Mouse (Mus musculus): Measurements from ENCODE around the gene Rin3.

DNA sequence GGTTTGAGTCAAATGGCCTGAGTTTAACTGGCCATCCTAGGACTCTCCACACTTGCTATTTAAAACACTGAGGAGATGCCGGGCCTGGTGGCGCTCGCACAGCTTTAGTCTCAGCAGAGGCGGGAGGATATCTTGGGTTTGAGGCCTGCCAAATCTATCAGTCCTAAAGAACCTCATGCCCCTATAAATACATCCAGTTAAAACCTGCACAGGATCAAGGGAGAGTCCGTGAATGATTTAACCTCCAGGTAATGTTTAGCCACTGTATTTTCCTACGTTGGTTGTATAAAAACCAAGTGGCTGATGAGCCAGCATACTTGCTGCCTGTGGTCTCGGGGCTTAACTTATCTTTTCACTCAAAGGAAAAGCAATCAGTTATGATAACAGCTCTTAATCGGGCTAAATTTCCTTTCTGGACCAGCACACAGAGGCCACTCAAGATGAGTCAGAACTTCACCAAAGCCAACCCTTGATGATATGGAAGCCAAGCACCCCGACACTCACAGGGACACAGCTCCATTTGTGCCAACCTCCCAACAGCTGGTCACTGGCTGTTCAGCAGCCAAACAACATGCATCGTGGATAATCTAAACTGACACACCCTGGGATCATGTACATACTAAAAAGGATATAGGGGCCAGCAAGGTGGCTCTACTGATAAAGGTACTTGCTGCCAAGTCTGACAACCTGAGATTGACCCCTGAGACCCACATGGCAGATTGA lies 137.5 kb downstream of the Rin3 start:
- no peak for TF ChIP-seq CTCF (IDR thresholded peaks at IDR 0.05; ENCODE audit: control insufficient read depth, insufficient read depth, low read length)
- TF ChIP-seq POLR2A (IDR thresholded peaks at IDR 0.05; ENCODE audit: borderline replicate concordance, control insufficient read depth, low read depth, low read length), result no peak
